Mouse (Mus musculus) CD4-positive, CD25-positive, alpha-beta regulatory T cell, adult 2 months (primary cell): ENCODE measurements around the gene Plcd3.

Source experiments
- DNase-seq: peaks from one replicate; pipeline ENCODE4 v3.0.0-alpha.2; 2012; ENCODE audit warnings: low read depth, low spot score

Gene Plcd3

DNA sequence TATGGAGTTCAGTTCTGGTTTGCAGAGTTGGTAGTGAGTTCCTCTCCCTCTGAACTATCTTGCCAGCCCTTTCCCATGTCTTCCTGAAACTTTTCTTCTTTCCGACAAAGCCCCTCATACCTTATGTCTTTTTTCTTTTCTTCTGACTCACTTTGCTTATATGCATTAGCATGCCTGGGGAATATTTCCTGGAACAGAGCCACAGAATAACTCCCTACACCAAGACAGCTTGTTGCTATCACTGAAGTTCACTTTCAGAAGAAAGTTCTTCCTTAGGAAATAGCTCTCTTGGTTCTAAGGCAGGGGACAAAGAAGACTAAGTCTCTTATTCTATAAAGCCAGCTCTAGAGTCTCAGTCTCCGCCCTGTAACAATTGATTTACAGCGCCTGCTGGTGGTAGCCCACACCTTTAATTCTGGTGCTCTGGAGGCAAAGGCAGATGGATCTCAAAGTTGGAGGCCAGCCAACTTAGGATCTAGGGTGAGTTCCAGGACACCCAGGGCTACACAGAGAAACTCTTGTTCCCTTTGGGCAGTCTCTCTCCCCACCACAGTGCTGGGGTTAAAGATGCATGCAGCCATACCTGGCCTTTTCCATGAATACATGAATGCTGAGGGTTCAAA is 80.6 kb downstream of the Plcd3 start:
- DNase-seq: no peak
